Mouse (Mus musculus): ENCODE results near the gene Atpaf1. TPM values are rescaled to one million over a fixed set of nuclear protein-coding genes. Genes with fewer than 3 reads are reported as not detected.

The Atpaf1 gene
- total RNA-seq, 2 experiments from 2014 or later = 33.8 to 40.4 TPM

DNA sequence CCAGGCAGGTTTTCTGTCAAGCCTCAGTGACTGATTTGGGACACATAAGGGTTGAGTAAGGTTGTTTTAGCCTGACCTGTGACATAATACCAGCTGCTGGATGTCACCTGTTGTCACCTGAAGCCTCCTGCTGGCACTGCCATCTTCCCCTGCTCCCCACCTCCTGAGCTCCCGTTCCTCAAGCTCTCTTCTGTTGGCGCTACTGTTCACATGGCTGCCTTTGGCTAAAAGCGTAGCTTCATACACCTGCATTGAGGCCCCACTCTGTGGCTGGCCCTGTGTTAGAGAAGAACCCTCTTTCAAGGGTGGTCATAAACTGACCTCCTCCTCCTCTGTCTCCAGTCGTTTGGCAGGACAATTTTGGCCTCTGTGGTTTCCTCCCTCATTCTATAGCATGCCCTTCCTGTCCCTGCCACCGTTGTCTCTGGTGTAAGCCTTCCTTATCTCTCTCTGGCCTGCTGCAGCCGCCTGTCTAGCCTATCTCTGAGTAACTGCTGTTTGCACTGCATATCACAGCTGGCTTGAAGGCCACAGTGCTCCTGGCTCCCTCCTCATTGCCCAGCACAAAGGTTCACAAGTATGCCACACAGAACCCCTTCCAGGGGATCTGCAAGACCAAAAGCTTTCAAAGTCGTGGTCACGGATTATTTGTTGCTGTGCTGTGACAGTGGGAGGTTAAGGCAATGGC is 64.5 kb downstream of the Atpaf1 start:
- no peak for DNase-seq

DNA sequence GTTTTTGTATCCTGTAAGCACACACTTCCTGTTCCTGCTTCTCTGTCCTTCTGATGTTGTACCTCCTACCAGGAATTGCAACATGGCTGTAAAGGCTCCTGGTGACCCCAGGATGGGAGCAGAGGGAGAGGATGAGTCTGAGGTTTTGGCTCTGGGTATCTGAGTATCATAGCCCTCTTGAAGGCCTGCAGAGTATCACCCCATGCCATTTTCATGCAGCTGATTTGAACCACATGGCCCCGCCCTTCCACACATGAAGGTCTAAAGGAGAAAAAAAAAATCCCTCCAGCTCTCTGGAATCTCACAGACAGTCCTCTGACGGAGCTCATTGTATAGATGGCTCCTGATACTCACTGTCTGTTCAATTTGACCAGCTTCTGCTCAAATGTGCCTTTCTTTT is 65.5 kb downstream of the Atpaf1 start:
- no peak for DNase-seq

DNA sequence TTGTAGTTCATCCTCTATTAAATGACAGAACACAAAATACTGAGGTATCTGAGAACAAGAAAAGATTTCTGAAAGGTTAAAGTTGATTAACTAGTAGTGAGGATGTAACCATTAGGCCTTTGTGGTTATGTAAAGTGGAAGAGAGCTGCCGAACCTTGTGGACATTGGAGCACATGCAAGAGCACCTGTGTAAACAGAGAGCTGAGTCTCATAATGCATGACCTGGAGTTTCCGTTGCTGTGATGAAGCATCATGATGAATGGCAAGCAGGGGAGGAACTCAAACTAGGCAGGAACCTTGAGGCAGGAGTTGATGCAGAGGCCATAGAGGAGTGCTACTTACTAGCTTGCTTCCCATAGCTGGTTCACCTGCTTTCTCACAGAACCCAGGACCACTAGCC is 66.0 kb downstream of the Atpaf1 start:
- no peak for DNase-seq

DNA sequence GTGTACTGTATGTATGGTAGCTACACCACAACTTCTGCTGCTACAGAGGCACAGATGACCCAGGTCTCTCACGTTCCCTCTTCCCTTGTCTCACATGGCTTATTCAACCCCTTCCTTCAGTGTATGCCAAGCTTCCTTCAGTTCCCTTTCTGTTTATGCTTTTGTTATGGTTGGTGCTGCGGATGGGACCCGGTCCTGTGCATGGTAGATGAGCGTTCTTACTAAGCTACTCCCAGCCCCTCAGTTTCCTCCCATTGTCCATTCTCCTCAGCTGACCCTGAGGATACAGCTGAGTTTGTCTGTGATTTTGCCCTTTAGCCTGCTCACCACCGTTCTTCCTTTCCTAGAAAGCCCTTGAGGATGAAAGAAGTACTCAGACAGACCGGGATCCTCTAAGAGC is 67.0 kb downstream of the Atpaf1 start:
- DNase-seq = no peak

DNA sequence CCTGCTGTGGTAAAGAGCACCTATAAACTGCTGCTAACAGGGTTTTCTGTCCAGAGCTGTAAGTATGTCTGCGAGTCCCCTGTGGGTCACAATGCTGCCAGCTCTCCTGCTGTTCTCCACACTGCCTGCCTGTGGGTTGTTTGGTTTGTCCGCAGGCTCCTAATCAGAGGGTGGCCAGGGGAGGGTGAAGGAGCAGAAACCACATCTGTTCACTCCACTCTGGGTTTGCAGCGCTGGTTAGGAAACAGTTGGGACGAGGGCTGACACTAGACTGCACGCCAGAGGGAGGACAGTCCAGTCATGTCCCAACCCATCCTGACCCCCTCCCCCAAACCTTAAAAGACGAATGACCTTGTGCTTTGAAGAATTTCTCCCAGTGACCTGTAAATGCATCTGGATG is 70.5 kb downstream of the Atpaf1 start:
- no peak for DNase-seq

DNA sequence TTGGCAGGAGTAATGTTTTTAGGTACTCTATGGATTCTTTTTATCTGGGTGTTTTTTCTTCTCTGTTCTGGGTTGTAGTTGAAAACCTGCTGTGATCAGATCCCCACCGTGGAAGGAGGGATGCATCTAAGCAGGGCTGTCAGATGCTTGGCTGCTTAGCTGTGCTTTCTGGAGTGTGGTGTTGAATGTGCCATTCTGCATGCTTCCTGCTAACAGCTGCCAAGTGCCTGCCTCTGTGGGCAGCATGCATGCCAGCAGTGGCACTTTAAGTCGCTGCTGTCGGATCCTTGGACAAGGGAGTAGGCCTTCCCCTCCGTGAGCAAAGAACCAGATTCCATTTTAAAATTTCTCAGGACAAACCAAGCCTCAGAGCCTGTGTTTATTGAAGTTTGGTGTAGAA is 71.0 kb downstream of the Atpaf1 start:
- no peak for DNase-seq

DNA sequence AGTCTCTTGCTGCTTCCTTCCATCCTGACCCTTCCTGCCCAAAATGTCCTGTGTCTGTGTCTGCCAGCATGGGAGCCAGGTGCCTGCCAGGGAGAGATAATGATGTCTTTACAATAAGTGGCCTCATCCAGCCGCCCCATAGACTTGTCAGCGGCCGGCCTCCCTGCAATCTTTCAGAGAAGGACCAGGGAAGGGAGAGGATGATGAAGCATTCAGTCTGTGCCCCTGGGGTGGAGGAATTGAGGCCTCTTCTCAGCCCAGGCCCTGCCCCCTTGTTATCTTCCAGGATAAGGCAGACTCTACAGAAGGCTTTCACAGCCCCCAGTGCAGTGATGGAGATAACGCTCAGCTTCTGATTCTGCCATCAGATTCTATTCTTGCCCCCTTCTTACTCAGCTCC is 71.7 kb downstream of the Atpaf1 start:
- DNase-seq = no peak

DNA sequence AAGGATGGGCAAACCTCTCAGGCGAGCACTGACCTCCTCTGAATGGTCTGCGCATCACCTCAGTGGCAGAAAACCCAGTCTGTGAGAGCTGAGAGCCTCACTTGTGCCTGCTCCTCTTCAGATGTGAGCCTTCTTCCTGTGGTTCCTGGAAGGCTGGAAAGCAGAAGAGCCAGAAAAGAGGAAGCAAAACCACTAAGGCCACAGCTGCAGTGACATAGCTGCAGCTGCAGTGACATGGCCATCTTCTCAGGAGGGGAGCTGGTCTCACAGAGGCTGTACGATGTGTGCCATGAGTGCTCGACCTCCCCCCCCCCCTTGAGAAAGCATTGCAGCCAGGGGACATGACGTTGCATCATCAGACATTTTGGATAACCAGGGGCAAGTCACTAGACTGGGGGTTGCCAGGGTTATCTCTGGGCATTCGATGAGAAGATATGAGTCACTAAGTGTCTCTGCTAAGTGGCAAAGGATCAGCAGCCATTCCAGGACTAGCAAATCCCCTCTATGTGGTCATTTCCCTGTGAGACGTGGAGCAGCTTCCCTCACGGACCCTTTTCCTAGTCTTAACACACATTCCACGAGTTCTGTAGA is 72.8 kb downstream of the Atpaf1 start:
- no peak for DNase-seq

DNA sequence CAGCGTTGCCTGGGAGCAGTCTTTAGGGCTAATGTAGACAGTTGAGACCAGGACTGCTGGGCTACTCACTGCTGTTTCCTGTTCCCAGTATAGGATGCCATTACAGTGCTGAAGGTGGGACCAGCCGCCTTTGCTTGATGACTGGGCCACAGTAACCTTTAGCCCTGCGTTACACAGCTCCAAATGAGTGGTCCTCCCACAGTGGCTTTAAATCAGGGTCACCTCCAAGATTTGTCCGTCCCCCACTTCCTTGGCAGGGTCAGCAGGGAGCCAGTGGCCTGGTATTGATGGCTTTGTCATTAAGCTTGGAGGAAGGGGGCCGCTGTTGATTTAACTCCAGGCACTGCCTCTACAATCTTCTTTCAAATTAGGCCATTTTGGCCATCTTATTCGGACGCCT is 78.7 kb downstream of the Atpaf1 start:
- DNase-seq = no peak

DNA sequence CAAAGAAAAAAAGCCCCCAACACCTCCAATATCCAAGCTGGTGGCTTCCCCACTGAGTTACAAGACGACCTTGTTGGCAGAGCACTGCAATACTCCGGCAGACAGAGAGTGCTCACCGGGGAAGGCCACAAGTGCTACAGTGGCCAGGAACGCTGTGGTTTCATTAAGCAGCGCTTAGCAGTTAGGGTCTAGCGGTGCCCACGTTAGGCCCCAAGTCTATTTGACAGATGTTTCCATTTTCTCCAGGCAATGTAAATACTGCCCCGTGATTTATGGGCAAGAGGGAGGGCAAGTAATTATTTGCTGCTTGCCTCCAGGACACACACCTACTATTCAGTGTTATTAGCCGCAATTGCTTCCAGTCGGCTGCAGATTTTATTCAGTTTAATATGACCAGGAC is 79.3 kb downstream of the Atpaf1 start:
- DNase-seq = no peak

Other genes starting within 250 kb of the Atpaf1 start
- not detected for gene Cyp4a31, start 221.2 kb upstream of the Atpaf1 start, total RNA-seq (2021)
- gene Cyp4a32, start 183.8 kb upstream of the Atpaf1 start, total RNA-seq (2021) = not detected
- gene Cyp4b1, start 137.1 kb upstream of the Atpaf1 start, total RNA-seq (2021) = 1 to 10 TPM; 2.0 to 2.6 TPM
- gene Efcab14, start 47.1 kb upstream of the Atpaf1 start, total RNA-seq (2021) = 10 to 100 TPM; 28.6 to 31.3 TPM
- gene Tex38, start 3.8 kb upstream of the Atpaf1 start, total RNA-seq (2021) = under 1 TPM; 0.56 to 0.82 TPM
- gene Mob3c, start 43.3 kb downstream of the Atpaf1 start, total RNA-seq (2021) = 1 to 10 TPM; 4.8 to 5.6 TPM
- gene Mknk1, start 54.4 kb downstream of the Atpaf1 start, total RNA-seq (2021) = 10 to 100 TPM; 28.9 to 30.6 TPM
- gene Kncn, start 99.6 kb downstream of the Atpaf1 start, total RNA-seq (2021) = not detected
- not detected for gene 6430628N08Rik, start 105.9 kb downstream of the Atpaf1 start, total RNA-seq (2021)
- not detected for gene Dmbx1, start 155.1 kb downstream of the Atpaf1 start, total RNA-seq (2021)
- gene Faah, start 233.1 kb downstream of the Atpaf1 start, total RNA-seq (2021) = under 1 TPM; 0.68 to 0.75 TPM